Mouse (Mus musculus) cerebellum, adult 9-11 months (tissue): Measurements from ENCODE around the gene Prg3.

ENCODE experiments used
- DNase-seq: peaks from one replicate; pipeline ENCODE4 v3.0.0; 2022

Prg3 gene

GRCm38 (mm10) chr2:84987930-84988329, at the start of gene Prg3:
Prg3 (plus strand) TSS chr2:84988215.
- DNase-seq, result no peak

GRCm38 (mm10) chr2:84938249-84938946, 49.6 kb upstream of the Prg3 start:
- no peak for DNase-seq

DNA sequence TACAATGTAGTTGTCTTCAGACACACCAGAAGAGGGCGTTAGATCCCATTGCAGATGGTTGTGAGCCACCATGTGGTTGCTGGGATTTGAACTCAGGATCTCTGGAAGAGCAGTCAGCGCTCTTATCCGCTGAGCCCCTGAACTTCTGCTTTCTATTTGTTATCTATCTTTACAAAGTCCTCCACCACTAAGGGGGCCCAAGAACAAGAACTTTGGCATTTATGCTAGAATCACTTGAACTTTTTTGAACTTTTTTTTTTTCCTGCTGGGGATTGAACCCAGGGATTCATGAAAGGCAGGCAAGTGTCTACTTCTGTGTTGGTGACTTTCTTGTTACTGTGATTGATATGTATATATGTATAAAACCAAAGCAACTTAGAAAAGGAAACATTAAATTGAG, 48.7 kb upstream of the Prg3 start:
- DNase-seq, result no peak

DNA sequence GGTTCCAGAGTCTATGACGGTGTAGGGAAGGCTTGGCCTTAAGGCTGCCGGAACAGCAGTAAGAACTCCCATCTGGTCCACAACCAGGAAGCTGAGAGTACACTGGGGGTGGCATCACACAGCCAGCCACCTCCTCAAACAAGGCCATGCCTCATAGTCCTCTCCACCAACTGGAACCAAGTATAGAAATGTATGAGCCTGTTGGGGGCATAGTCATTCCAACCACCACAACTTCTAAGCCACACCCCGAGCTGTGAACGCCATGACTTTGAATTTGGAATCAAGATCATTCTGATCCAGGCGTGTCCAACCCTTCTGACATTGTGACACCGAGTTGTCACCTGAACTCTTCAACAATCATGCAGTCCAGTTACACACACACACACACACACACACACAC, 48.3 kb upstream of the Prg3 start:
- no peak for DNase-seq

DNA sequence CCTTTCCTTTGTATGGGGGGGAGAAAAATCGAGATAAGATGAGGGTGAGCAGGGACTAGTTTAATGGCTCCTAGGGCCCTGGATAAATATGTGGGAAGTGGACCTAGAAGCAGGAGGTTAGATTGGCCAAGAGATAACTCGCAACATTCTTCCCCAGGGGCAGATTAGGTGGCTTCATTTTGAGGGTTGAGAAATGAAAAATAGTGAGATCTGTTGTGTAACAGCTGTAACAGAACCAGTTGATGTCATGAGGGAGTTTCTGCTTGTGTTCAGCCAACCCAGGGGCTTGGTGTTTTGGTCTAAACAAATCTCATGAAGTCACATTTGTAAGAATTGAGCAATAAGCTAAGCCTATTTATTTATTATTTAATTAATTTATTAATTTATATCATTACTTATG, 46.7 kb upstream of the Prg3 start:
- no peak for DNase-seq

DNA sequence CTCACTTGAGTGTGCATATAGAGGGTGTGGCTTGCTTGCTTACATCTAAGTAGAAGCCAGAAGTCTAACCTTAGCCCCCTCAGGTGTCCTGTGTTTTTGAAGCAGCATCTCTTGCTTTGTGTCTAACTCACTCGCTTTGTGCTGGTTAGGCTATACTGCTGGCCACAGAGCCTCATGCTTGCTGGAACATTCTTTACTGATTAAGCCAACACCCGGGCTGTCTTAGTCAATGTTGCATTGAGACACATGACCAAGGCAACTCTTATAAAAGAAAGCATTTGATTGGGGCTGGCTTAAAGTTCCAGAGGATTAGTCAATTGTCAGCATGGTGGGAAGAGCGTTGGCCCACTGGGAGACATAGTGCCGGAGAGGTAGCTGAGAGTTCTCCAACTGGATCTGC, 46.2 kb upstream of the Prg3 start:
- no peak for DNase-seq

DNA sequence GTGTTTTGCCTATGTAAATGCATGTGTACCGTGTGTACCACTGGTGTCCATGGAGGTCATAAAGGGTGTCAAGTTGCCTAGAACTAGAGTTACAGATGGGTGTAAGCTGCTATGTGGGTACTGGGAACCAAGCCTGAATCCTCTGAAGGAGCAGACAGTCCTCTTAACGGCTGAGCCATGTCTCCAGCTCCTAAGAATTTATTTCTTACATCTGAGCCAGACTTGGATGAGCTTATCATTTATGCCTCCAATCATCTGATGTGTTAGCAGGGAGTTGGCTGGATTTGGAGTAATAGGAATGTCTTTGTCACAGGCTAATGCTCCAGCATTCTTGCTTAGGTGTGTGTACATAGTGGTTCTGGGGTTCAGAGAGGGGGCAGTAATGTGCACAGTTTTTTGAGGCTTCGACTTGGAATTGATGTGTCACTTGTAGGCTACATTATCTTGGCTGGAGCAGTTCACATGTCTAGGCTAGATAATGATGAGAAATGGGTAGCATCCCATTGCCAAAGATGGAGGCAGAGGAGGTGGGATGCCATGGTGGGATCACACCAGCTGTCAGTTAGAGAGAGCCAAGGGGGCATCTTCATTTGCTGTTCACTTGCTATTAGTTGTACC, 40.8 kb upstream of the Prg3 start:
- no peak for DNase-seq

DNA sequence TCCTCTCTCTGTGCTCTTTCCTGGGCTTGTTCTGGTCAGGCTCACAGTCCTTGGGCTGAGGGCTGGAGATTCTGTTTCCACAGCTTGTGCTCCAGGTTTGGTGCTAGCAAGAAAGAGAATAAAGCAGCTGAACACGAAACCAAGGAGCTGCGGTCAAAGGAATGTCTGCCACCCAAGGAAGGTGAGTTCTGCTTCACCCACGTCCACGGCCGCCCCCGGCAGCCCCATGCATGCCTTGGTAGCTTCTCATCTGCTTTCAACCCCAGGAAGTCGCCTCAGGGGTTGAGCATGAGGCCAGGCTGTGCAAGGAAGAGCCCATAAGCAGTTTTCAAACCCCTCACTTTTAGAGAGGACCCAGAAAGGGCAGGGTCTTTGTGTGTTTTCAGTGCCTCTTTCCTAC, 39.8 kb upstream of the Prg3 start:
- DNase-seq, result no peak

DNA sequence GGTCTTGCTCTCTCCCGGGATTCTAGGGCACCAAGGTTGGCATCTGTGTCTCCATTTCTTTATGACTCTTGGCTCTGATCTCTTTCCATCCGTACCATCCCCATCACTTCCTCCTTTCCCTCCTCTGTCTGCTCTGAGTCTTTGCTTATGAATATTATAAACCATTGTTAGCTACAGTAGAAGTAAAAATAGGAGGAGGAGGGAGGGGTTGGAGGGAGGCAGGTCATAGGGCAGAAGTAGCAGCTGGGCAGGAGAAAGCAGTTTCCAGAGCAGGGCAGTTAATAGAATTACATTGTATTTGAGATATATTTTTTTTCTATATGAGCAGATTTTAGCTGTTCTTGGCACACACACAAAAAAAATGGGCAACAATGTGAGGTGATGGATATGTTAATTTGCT, 39.3 kb upstream of the Prg3 start:
- no peak for DNase-seq

DNA sequence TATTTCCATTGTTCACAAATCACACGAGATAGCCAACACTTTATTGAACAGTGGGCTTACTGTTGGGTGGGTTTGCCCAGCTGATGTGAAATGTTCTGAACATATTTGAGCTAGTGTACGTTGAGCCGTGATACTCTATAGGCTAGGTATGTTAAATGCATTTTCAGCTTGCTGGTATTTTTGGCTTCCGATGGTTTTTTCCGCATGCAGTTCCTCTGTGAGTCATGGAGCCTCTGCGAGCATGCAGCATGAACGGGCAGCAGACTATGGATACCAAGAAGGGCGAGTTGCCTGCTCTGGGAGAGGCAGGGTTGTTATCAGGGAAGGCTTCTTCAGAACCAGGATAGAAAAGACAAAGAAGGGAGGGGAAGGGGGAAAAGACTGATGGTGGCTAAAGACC, 37.0 kb upstream of the Prg3 start:
- no peak for DNase-seq

DNA sequence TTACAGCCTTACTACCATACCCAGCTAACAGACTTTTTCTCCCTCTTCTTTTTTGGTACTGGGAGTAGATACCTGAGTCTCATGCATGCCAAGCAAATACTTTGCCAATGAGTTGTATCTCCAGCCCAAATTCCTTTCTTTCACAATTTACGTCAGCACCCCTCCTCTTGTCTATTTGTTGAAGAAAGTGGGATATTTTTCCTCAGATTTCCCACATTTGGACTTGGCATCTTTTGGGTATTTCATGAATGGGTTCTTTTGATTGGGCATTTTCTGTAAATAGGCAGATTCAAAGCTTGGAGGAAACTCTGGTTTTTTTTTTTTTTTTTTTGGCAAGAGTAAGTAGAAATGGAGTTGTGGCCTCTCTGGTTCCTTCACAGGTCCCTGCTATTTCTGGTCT, 35.8 kb upstream of the Prg3 start:
- no peak for DNase-seq

- no peak for DNase-seq
Observed at GRCm38 (mm10) chr2:84952693-84953092, 35.3 kb upstream of the Prg3 start.

DNA sequence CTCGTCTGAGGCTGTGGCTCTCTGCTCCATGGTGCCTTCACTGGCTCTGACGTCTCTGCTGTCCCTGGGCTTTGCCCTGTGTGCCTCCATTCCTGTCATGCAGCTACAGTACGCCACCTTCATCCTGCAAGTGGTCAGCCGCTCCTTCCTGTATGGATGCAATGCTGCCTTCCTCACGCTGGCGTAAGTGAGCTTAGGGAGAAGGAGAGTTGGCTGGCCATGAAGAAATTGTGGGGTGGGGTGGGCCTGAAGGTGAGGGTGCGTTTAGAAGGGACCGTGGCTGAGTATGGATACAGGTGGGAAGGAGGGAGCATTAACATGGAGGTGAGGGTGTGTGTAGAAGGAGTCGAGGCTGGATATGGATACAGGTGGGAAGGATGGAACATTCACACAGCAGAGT, 32.6 kb upstream of the Prg3 start:
- no peak for DNase-seq

- DNase-seq, result no peak
Observed at GRCm38 (mm10) chr2:84956274-84956673, 31.7 kb upstream of the Prg3 start.

- no peak for DNase-seq
Observed at GRCm38 (mm10) chr2:84958588-84959264, 29.3 kb upstream of the Prg3 start.

DNA sequence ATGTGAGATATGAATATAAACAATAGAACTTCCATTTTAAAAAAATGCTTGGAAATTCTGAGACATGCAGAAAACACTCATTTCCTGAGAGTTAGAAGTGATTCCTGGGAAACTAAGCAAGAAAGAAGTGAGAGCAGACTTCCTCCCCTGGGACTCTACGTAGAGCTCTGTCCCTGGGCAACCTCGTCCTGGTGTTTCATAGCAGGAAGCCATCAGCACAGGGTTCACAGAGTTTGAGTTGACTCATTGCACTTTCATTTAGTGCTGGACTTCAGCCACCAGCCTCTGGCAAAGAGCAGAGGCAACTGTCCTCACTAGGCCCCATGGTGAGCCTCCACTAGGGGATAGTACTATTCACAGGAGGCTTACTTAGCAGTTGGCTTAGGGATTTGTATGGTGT, 26.7 kb upstream of the Prg3 start:
- DNase-seq, result no peak

- no peak for DNase-seq
Observed at GRCm38 (mm10) chr2:84961901-84962300, 26.1 kb upstream of the Prg3 start.

GRCm38 (mm10) chr2:84962906-84963507, 25.0 kb upstream of the Prg3 start:
- DNase-seq, result no peak

DNA sequence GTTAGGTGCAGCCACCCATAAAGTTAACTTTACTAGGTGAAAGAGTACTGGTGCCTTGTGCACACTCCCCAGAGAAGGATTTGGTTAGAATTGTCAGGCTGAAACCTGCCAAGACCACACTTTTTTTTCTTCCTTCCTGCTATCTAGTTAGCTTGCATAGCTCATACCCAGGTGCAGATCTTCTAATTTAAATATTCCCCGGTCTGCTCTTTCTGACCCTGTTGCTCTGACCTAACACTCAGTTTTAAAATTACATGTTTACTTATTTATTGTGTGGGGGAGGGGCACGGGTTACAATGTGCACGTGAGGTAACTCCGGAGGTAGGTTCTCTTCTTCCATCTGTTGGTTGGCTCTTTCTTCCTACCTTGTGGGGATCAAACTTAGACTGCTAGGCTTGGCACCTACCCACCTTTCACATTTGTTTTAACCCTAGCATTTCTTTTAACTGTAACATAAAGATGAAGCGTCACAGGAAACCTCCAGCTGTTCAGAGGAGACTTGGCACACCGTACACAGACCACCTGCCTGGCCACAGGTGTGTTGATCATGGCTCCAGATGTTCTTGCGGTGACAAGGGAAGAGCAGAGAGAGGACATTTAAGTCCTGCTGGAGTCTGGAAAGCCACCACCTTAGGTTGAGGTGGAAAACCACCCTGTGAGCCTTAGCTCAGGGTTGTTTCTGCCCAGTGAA, 23.8 kb upstream of the Prg3 start:
- DNase-seq, result no peak

- DNase-seq, result no peak
Observed at GRCm38 (mm10) chr2:84967318-84967991, 20.6 kb upstream of the Prg3 start.

DNA sequence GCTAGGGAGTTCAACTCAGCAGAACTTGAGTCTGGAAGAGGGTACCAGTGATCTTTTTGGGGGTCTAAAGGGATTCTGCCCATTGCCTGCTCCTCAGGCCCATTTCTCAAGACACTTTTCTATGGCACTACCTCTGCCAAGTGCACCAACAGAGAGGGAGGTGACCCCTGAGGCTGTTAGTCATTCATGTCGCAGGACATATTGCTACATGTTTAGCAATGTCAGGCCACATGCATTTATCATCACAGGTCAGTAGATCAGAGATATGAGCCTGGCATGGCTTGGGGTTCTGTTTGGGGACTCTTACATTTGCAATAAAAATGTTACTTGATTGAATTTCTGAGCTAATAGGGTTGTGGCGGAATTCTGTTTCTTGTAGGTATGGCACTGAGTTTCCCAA, 12.4 kb upstream of the Prg3 start:
- DNase-seq, result no peak

GRCm38 (mm10) chr2:84980188-84980587, 7.8 kb upstream of the Prg3 start, which contains the start of gene Prg2:
Prg2 (plus strand) TSS chr2:84980461.
- no peak for DNase-seq

DNA sequence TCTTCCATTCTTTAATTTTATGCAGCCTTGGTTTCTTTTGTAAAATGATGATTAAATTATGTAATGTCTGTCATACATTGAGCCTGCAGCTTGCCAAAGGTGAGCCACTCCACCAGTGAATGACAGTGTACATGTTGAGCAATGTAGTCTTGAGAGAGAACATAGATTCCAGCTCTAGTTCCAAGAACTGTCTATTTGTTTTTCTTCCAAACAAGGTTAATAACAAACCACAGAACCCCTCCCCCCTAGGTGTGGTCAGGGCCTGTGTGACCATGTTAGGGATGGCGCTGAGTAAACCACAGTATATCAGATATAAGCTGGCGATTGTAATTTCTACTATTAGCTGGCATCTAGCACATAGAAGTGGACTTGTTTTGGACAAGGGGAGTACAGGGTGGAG, 8.4 kb downstream of the Prg3 start:
- DNase-seq, result no peak
